Mouse (Mus musculus) small intestine, adult 2 months (tissue): ENCODE data around the gene Prl7d1. TPM values are rescaled to one million over a fixed set of nuclear protein-coding genes. Genes with fewer than 3 reads are reported as not detected.
"Not testable (repeated sequence)": the region's sequence is repeated elsewhere in the genome, so short reads cannot be mapped to it uniquely, and the experiment has no call there.

Experiments
- H3K27ac ChIP-seq: fragments of 200-500 bp; 2 replicates; pipeline ENCODE4 v1.5.1; 2012; ENCODE audit warnings: low read depth, low read length, control low read depth, inconsistent platforms; ENCODE audit not compliant: insufficient read depth
- H3K27me3 ChIP-seq: fragments of 200-500 bp; 2 replicates; pipeline ENCODE4 v1.6.1; 2012; ENCODE audit warnings: mild to moderate bottlenecking, moderate library complexity, low read length, inconsistent platforms; ENCODE audit not compliant: control insufficient read depth, insufficient read depth
- H3K36me3 ChIP-seq: fragments of 200-500 bp; 2 replicates; pipeline ENCODE4 v1.6.1; 2012; ENCODE audit warnings: mild to moderate bottlenecking, low read length, control low read depth, inconsistent platforms; ENCODE audit not compliant: control insufficient read depth, insufficient read depth
- H3K4me1 ChIP-seq: fragments of 200-500 bp; 2 replicates; pipeline ENCODE4 v1.6.1; 2012; ENCODE audit warnings: low read length, inconsistent platforms, mixed read lengths; ENCODE audit not compliant: control insufficient read depth, insufficient read depth, insufficient read length
- H3K4me3 ChIP-seq: fragments of 200-500 bp; 2 replicates; pipeline ENCODE4 v1.5.1; 2012; ENCODE audit warnings: low read depth, mild to moderate bottlenecking, control low read depth, inconsistent platforms, low read length, moderate library complexity
- CTCF ChIP-seq: fragments of 200-500 bp; IDR thresholded peaks from 2 replicates; pipeline ENCODE4 v1.5.1; 2012; ENCODE audit warnings: low read depth, mild to moderate bottlenecking, control low read depth, inconsistent platforms, low read length, moderate library complexity, mixed read lengths; ENCODE audit not compliant: insufficient replicate concordance, insufficient read length; ENCODE audit errors: extremely low read depth
- POLR2A ChIP-seq: fragments of 200-500 bp; IDR thresholded peaks from 2 replicates; pipeline ENCODE4 v1.6.1; 2012; ENCODE audit warnings: low read depth, mild to moderate bottlenecking, control low read depth, inconsistent platforms, low read length, moderate library complexity
- WGBS: fragments of 180-500 bp; shearing (Covaris S2); methylation state at CpG from one replicate; pipeline ENCODE4 v1.1.7; 2018; 5-methylcytosine and 5-hydroxymethylcytosine counted together
- polyA plus RNA-seq: library from polyadenylated mRNA; depleted of rRNA; stranded (reverse); fragments of >200 nt; gene quantifications from 2 replicates; pipeline ENCODE4 v1.2.3, GENCODE M21; 2012; rRNA removed

The Prl7d1 gene
- not detected in 2 replicates for polyA plus RNA-seq

DNA sequence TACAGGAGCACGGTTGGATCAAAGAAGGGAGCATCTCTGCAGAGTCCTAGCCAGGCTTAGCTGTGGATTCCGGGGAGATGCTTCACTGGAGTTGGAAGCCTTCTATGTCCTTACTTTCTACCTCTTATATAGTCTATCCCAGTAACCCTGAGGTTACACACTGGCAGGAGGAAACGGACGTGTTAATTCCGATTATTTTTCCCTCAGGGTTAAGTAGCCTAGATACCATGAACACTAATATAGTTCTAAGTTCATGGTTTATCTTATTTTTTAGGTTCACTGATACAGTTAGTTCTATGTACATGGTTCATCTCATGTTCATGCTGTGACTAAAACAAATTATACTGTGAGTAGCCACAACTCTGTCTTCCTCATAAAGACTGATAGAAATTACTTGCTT, at the start of gene Prl7d1:
Prl7d1 (minus strand) TSS at position 101 of the 400 bp plus-strand sequence.
- TF ChIP-seq POLR2A (no peak), CTCF (no peak)
- Histone ChIP-seq H3K27me3 (no peaks in the 10 kb centered on the region), H3K27ac (no peak within 1 kb of the TSS), H3K4me3 (no peak within 1 kb of the TSS), H3K4me1 (no peaks in the 10 kb centered on the region), H3K36me3 (no peaks in the 10 kb centered on the region)
- WGBS, result 76% methylated on average over 5 of the region's 5 CpGs

DNA sequence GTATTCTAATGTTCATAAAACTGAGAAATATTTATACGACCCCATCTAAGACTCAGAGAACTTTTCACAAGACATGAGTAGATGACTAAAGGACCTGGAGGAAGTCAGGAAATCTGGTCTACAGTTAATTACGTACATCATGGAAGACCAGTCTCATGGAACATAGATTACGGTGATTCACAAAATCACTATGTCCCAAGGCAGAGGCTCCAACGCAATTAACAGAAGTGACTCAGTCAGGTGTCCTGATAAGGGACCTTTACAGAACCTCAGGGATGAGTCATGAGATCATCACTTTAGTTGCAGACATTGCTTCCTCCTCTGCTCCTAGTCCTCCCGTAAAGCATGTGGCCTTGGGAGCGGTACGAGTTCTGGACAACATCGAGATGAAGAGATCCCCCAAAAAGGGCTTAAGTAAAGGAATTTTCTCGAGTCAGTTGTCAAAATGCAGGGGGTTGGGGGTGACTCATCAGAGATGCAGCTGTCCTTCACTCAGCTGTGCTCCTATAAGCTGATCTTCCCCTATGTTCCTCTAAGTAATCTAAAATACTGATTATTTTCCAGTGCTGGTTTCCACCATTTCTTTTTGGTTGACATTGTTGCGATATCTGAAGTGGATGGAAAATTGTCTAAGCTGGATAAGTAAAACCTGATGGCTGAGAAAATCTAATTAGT, 18.1 kb upstream of the Prl7d1 start:
- H3K36me3 ChIP-seq, result no peaks in the 10 kb centered on the region
- TF ChIP-seq CTCF, result no peak
- TF ChIP-seq POLR2A, result no peak
- no peak overlapping the region for H3K27ac ChIP-seq
- no peak overlapping the region for H3K4me3 ChIP-seq
- WGBS, result 81% methylated on average over 10 of the region's 10 CpGs
- H3K27me3 ChIP-seq, result no peaks in the 10 kb centered on the region
- H3K4me1 ChIP-seq, result no peaks in the 10 kb centered on the region

DNA sequence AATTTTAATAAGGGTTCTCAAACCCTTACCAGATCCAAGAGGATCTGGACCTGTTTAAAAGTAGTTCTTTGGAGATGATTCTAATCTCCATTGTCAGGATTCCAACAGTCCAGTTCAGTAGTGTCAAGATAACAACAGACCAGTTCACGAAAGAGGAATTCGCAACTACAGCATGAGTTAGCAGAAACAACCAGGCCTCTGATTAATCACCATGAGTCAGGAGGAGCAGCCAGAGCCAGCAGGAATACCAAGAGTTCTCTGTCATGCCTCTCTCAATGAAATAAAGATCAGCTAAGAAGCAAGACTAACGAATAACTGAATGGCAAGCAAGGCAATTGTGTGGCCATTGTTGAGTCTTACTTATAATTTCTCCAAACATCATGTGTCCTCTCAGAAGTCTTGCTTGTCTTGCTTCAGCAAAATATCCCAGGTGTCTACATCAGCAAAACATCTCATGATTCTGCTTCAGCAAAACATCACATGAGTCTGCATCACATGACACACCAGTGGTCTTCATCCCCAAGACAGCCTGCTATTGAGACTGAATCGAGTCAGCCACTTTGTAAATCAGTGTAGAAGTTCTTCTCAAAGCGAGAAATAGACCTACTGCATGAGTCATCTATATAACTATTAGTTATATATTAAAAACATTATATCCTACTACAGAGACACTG, 13.9 kb upstream of the Prl7d1 start:
- not testable (repeated sequence) for H3K27me3 ChIP-seq, H3K4me1 ChIP-seq, H3K27ac ChIP-seq, H3K36me3 ChIP-seq, H3K4me3 ChIP-seq
- WGBS, result 70% methylated on average over 5 of the region's 5 CpGs

DNA sequence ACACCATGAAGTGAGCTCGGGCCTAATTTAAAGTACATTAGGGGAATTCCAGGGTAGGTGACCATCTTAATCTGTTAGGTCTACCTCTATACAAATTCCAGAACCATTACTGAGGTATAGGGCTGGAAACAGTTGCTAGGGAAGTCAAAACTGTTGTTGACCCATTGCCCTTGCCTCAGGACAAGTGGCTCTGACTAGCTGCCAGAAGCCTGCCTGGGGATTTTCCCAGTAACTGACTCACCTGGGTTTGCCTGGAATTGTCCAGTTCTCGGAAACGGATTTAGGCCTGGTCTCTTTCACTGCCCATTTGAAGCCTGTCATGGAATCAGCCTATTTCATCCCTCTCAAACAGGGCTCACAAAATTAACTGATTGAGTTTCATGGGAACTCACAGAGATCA, 8.5 kb upstream of the Prl7d1 start:
- not testable (repeated sequence) for H3K27me3 ChIP-seq, H3K4me1 ChIP-seq, H3K36me3 ChIP-seq, H3K4me3 ChIP-seq, H3K27ac ChIP-seq
- 84% methylated on average over 3 of the region's 3 CpGs for WGBS

DNA sequence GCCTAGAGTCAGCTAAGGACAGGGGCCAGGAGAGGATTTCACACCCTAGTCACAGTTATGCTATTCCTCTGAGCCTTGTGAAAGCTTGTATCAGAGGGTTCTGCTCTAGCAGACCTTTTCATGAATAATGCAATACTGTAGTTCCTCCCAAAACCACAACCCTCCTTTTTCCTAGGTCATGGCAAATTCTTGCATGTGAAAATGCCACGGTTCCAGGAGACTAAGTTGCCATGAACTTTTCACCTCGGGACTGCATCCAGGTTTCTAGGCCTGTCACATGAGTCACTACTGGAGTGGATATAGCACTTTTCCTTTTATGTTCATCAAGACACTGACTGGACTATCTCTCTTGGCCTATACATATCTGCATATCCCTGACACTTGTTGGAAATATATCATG, 10.0 kb downstream of the Prl7d1 start:
- H3K27ac ChIP-seq, result no peak overlapping the region

DNA sequence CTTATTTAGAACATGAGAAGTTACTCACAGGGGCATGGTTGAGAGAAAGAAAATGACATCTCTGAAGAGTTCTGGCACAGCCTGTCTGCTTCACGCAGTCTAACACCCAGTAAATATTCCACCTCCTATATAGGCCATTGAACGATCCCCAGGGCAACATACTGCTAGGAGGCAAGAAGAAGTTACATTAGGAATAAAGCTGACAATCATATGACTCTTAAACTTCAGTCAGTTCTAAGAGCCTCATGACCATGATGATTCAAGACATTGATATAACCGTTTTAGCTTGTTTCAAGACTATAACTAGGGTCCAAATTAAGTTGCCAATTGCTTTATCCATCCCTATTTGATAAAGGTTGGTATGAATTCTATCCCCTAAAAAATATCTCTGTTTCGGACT, 48.6 kb downstream of the Prl7d1 start, which contains the start of gene Prl7a2:
Prl7a2 (minus strand) TSS at position 101 of the 400 bp plus-strand sequence.
- H3K36me3 ChIP-seq, result no peaks in the 10 kb centered on the region
- no peak within 1 kb of the TSS for H3K27ac ChIP-seq
- WGBS, result 75% methylated on average over 4 of the region's 4 CpGs
- TF ChIP-seq CTCF (no peak), POLR2A (no peak)
- H3K27me3 ChIP-seq, result no peaks in the 10 kb centered on the region
- H3K4me1 ChIP-seq, result no peaks in the 10 kb centered on the region
- no peak within 1 kb of the TSS for H3K4me3 ChIP-seq

More for the DNA sequence above, 10.0 kb downstream of the Prl7d1 start:
- Histone ChIP-seq H3K4me3 (no peak overlapping the region), H3K36me3 (no peaks in the 10 kb centered on the region), H3K4me1 (no peaks in the 10 kb centered on the region), H3K27me3 (no peaks in the 10 kb centered on the region)
- WGBS, result 57% methylated on average over 2 of the region's 2 CpGs
- TF ChIP-seq CTCF (no peak), POLR2A (no peak)

DNA sequence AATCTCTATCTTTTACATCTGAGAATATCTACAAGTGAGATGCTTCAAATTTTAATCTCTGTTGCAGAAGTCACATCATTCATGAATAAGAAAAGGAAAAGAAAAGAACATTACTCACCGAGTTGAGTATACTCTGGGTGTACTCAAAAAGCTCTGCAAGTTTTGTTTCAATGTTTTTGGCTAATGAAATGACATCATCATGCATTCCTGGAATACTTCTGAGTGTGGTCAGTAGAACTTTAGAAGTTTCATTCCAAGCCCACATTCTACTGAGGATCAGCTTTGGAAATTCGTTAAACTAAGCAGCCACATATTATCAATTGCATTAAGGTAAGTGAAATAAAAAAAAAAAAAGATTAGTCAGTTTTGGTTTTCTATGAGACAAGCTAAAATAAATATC, 55.8 kb downstream of the Prl7d1 start:
- H3K27me3 ChIP-seq, result no peaks in the 10 kb centered on the region

More for the DNA sequence above, 55.8 kb downstream of the Prl7d1 start:
- 74% methylated on average over 2 of the region's 2 CpGs for WGBS
- no peak for TF ChIP-seq CTCF
- TF ChIP-seq POLR2A, result no peak
- Histone ChIP-seq H3K27ac (no peak overlapping the region), H3K4me3 (no peak overlapping the region), H3K4me1 (no peaks in the 10 kb centered on the region), H3K36me3 (no peaks in the 10 kb centered on the region)

Other genes with a start within 250 kb of the Prl7d1 start
- not detected in 2 replicates for gene Prl8a8, start 203.5 kb downstream of the Prl7d1 start, polyA plus RNA-seq
- not detected in 2 replicates for gene Prl8a9, start 152.1 kb downstream of the Prl7d1 start, polyA plus RNA-seq
- not detected in 2 replicates for gene Prl8a1, start 134.6 kb downstream of the Prl7d1 start, polyA plus RNA-seq
- not detected in 2 replicates for gene Prl7b1, start 106.2 kb downstream of the Prl7d1 start, polyA plus RNA-seq
- gene Prl7a1, start 74.2 kb downstream of the Prl7d1 start, polyA plus RNA-seq, result not detected in 2 replicates
- not detected in 2 replicates for gene Prl7a2, start 48.7 kb downstream of the Prl7d1 start, polyA plus RNA-seq
- gene Prl7c1, start 64.1 kb upstream of the Prl7d1 start, polyA plus RNA-seq, result not detected in 2 replicates
- not detected in 2 replicates for gene Prl2a1, start 84.9 kb upstream of the Prl7d1 start, polyA plus RNA-seq
- gene Prl2c1, start 132.6 kb upstream of the Prl7d1 start, polyA plus RNA-seq, result not detected in 2 replicates